Mouse (Mus musculus) liver, adult 2 months (tissue): ENCODE data around the gene Themis2.

Experiments used
- CTCF ChIP-seq: fragments of 200-500 bp; IDR thresholded peaks from 2 replicates; pipeline ENCODE4 v1.5.1; 2011; ENCODE audit warnings: low read depth, low read length, control low read depth
- POLR2A ChIP-seq: fragments of 200-500 bp; IDR thresholded peaks from 2 replicates; pipeline ENCODE4 v1.6.1; 2011; ENCODE audit warnings: low read length, control low read depth; ENCODE audit not compliant: insufficient read depth; ENCODE audit errors: extremely low read depth

DNA sequence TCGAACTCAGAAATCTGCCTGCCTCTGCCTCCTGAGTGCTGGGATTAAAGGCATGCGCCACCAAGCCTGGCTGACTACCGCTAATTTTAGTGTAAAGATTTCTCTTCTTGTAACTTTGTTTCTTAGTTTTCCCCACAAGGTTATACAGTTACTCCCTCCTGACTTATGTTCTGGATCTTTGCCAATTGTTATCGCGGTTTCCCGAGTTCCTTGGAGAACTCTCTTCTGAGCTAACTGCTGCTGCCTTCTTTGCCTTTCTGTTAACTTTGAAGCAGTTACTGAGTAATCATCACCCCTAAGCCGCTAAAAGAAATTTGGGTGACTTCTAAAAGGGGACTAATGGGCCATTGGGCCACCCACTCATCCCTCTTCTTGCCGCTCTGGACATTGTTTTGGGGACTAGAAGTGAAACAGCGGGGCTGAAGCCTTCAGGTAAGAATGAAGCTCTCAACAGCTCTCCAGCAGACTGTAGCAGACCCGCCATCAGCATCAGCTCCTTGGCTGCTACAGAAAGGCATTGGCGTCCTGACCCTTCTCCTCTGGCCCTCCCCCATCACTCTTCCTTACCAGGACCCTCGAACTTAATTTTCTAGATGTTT, 9.5 kb upstream of the Themis2 start:
- TF ChIP-seq CTCF: no peak
- no peak for TF ChIP-seq POLR2A
